Mouse (Mus musculus): ENCODE results near the gene Zcchc2. TPM values are rescaled to one million over a fixed set of nuclear protein-coding genes. Genes with fewer than 3 reads are reported as not detected.
A peak's percentile ranks its signal among the peaks of the same experiment; 100 is the strongest.

The Zcchc2 gene
- polyA plus RNA-seq, 1 experiment from 2014 or later = 2.3 TPM

DNA sequence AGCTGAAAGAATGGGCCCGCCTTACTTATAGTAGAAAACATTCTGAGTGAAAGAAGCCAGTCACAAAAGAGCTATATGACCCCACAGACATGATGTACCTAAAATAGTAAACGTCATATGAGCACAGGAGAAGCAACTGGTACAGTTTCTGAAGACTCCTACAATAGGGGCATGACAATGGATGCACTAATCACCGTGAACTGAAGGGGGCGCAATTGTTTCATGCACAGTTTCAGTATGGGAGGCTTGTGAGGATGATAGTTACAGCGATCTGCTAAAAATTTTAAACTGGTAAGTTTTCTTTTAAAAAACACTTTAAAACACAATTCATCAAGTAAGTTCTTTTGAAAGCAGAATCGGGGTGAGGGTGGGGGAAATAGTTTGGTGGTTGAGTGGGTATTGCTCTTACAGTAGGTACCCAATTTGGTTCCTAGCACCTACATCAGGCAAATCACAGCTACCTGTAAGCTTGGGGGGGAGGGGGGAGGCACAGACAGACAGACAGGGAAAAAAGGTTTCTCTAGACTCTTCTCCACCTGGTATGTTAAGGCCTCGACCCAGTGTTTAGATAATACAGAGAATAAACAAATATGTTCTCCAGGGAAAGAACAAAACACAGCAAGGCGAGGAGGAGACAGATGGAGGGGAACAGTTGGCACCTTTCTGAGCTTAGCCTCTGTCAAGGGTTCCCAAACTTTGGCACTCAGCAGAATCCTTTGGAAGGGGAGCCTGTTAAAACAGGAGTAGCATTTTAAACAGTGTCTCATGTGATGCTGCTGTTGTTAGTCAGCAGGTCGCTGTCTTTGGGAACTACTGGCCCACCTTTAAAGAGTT, 81.2 kb downstream of the Zcchc2 start:
- Histone ChIP-seq H3K9me3 (no peaks in the 10 kb centered on the region), H3K4me1 (peaks cover 9% of the 10 kb centered on the region), H3K4me3 (peak overlapping the region; percentile 32; the same call in 1 of the 2 replicates), H3K27me3 (replicated peaks; ENCODE audit: low read depth, poor library complexity, severe bottlenecking) (no peaks in the 10 kb centered on the region), H3K27ac (replicated peaks) (0 out of 2 replicates have a peak overlapping the region, but pooled peaks have one; percentile 10), H3K36me3 (replicated peaks) (no peaks in the 10 kb centered on the region)
- WGBS = 10% methylated on average over 9 of the region's 9 CpGs
- DNase-seq (ENCODE audit: low spot score) = peak; percentile 82

DNA sequence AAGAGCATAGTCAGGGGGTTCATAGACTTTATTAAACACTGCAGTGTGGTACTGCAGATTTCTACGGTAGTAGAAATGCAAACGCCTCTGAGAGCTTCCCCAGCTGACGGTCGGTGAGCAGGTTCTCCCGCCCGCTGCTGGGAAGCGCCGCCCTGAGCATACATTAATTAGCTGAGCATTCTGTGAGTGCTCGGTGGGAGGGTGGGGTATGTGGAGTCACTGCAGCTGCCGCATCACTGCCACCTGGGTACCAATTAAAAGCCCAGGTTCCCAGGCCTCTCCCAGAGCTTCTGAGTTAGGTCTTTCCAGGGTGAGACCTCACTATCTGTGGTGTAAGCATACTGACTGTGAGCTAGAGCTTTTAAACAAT, 81.8 kb downstream of the Zcchc2 start:
- no peaks in the 10 kb centered on the region for H3K36me3 ChIP-seq (replicated peaks)
- peak overlapping the region; percentile 32; the same call in 1 of the 2 replicates for H3K4me3 ChIP-seq
- WGBS = 2% methylated on average over 10 of the region's 10 CpGs
- peaks cover 9% of the 10 kb centered on the region for H3K4me1 ChIP-seq
- H3K9me3 ChIP-seq = no peaks in the 10 kb centered on the region
- H3K27me3 ChIP-seq (replicated peaks; ENCODE audit: low read depth, poor library complexity, severe bottlenecking) = no peaks in the 10 kb centered on the region
- peak overlapping the region; percentile 10; the same call in 1 of the 2 replicates for H3K27ac ChIP-seq (replicated peaks)
- peak; percentile 36 for DNase-seq (ENCODE audit: low spot score)

DNA sequence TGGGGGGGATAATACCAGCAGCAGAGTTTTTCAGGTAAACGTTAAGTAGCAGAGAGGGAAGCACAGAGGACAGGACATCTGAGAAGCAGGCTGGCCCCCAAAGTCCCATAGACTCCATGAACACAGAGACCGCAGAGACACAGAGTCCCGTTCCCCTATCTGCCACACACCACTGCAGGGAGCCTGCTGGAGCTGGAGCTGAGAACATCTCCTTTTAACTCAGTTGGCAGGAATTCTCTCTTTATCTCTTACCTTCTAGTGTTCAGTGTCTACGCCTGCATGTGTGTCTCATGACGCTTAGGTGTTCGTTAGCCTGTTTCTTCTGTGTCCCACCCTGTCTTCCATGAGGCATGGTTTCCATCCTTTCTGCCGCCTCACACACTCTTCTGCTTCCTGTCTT, 83.0 kb downstream of the Zcchc2 start:
- Histone ChIP-seq H3K9me3 (no peaks in the 10 kb centered on the region), H3K36me3 (replicated peaks) (no peaks in the 10 kb centered on the region), H3K27me3 (replicated peaks; ENCODE audit: low read depth, poor library complexity, severe bottlenecking) (no peaks in the 10 kb centered on the region), H3K4me1 (peaks cover 9% of the 10 kb centered on the region), H3K27ac (replicated peaks) (no peak overlapping the region), H3K4me3 (no peak overlapping the region)
- no peak for DNase-seq (ENCODE audit: low spot score)
- WGBS = 84% methylated on average over 7 of the region's 7 CpGs

DNA sequence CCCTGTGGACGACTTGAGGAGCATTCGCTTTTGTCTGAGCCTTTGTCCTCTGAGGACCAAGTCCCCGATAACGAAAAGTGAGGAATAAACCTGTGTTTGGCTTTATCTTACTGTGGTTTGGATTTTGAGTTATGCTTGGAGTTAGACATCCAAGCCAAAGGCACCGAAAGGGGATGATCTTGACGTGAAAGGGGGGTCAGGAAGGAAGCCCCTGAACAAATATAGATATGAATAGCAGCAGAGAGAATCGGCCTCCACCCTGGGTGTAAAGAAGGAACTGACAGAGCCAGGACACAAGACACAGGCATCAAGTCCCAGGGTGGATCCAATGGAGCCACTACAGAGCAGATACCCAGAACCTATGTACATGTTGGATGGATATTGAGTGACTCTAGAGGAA, 83.9 kb downstream of the Zcchc2 start:
- 84% methylated on average over 7 of the region's 7 CpGs for WGBS

DNA sequence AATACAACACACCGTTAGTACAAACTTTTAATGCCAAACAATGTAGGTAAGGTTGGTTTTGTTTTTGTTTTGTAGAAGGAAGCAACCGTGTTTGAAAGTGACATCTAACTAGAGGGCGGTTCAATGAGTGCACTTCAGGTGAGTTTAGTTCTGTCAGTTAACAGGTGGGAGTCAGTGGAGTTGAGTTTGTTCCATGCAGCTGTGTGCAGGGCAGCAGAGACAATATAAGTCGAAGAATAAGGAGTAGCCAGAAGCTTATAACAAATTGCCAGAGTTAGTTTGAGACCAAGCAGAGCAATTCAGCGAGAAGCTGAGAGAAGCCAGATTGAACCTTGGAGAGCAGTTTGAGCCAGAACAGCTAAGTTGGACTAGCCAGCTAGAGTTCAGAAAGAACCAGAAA, 84.5 kb downstream of the Zcchc2 start:
- no peaks in the 10 kb centered on the region for H3K27me3 ChIP-seq (replicated peaks; ENCODE audit: low read depth, poor library complexity, severe bottlenecking)

More for the DNA sequence above, 83.9 kb downstream of the Zcchc2 start:
- DNase-seq (ENCODE audit: low spot score) = no peak
- H3K4me3 ChIP-seq = no peak overlapping the region
- no peaks in the 10 kb centered on the region for H3K27me3 ChIP-seq (replicated peaks; ENCODE audit: low read depth, poor library complexity, severe bottlenecking)
- H3K36me3 ChIP-seq (replicated peaks) = no peaks in the 10 kb centered on the region
- H3K4me1 ChIP-seq = peaks cover 9% of the 10 kb centered on the region
- H3K27ac ChIP-seq (replicated peaks) = no peak overlapping the region
- no peaks in the 10 kb centered on the region for H3K9me3 ChIP-seq

DNA sequence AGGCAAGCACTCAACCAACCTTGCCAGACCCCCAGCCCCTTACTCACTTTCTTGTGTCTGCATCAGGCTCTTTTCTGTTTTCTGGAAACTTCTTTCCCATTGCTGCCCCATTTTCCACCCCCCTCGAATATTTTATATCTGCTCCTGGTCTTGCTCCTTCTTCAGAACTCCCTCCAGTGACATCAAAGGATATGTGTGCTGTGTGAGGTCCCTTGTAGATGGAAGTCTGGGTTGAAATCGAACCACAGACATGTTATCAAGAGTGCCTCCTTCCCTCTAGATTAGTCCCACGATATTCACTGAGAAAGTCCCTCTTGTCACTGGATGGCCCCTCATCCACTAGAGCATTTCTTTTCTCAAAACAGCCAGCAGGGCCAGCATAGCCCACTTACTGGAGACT, 86.4 kb downstream of the Zcchc2 start:
- no peak for DNase-seq (ENCODE audit: low spot score)
- 81% methylated on average over 3 of the region's 3 CpGs for WGBS

More for the DNA sequence above, 84.5 kb downstream of the Zcchc2 start:
- Histone ChIP-seq H3K4me3 (no peak overlapping the region), H3K36me3 (replicated peaks) (no peaks in the 10 kb centered on the region), H3K27ac (replicated peaks) (no peak overlapping the region), H3K4me1 (peaks cover 9% of the 10 kb centered on the region), H3K9me3 (no peaks in the 10 kb centered on the region)
- no peak for DNase-seq (ENCODE audit: low spot score)
- 91% methylated on average over 5 of the region's 5 CpGs for WGBS

DNA sequence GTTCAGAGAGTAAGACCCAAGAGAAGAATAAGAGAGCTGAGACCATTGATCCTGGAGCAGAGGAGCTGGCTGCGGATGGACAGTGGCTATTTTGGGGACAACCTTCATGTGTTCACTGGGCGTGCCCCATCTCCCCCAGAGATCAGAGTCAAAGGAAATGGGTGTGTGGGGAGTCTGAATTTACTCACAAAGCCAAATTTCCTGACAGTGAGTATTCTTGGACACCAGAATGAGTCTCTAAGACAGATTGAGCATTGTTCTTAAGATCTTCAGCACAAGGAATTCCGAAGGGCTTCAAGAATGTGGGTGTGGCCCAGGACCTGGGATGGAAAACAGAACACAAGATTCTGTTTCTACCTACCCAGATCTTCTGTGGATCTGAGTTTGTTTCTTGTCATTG, 87.0 kb downstream of the Zcchc2 start:
- Histone ChIP-seq H3K27ac (replicated peaks) (no peak overlapping the region), H3K9me3 (no peaks in the 10 kb centered on the region), H3K4me3 (no peak overlapping the region), H3K27me3 (replicated peaks; ENCODE audit: low read depth, poor library complexity, severe bottlenecking) (no peaks in the 10 kb centered on the region), H3K36me3 (replicated peaks) (no peaks in the 10 kb centered on the region), H3K4me1 (peaks cover 1% of the 10 kb centered on the region)
- 76% methylated on average over 3 of the region's 3 CpGs for WGBS
- no peak for DNase-seq (ENCODE audit: low spot score)

More for the DNA sequence above, 86.4 kb downstream of the Zcchc2 start:
- Histone ChIP-seq H3K9me3 (no peaks in the 10 kb centered on the region), H3K27ac (replicated peaks) (no peak overlapping the region), H3K27me3 (replicated peaks; ENCODE audit: low read depth, poor library complexity, severe bottlenecking) (no peaks in the 10 kb centered on the region), H3K4me1 (peaks cover 6% of the 10 kb centered on the region), H3K36me3 (replicated peaks) (no peaks in the 10 kb centered on the region), H3K4me3 (no peak overlapping the region)

Other genes starting within 250 kb of the Zcchc2 start
- gene Tnfrsf11a, start 209.7 kb upstream of the Zcchc2 start, polyA plus RNA-seq (2016; fragmentation: Nextera tagmentation; extraction: Ambion mirVana) = 0.40 and 0.49 TPM in 2 replicates
- 3.7 and 3.8 TPM in 2 replicates for gene Phlpp1, start 181.3 kb downstream of the Zcchc2 start, polyA plus RNA-seq (2016; fragmentation: Nextera tagmentation; extraction: Ambion mirVana)